Mouse (Mus musculus): Measurements from ENCODE around the gene Aco1.

Gene Aco1

GRCm38 (mm10) chr4:40204374-40204773 lies 61.5 kb downstream of the Aco1 start:
- in situ Hi-C loops (cut with MboI; ENCODE audit: unreplicated experiment in 2 of 2) = no loop called here

DNA sequence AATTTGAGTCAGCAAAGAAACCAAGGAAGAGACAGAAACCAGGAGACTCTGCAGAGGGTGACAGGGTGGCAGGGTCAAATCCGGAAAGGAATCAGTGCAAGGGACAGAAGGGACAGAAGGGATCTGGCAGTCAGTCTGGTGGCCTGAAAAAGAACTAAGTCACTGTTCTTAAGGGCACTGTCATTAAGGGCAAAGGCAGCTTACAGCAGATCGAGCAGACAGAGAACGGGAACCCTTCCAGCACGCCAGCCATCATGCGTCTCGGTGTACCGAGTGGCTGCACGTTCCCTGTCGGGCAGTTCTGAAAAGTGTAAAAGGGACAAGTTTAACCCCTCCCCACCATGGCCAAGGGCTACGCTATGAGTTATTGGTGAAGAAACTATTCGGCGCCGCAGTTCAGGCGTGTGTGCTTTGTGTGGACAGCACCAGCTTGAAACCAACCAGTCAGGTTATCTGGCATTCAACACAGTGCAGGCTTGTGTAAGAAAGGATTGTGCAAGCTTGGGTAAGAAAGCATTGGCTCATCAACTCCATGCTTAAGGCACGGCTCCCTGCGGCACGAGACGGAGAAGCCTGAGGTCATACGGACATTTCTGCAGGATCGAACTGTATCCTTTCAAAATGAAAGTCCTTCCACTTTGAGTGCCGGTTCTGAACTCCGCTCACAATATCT lies 62.5 kb downstream of the Aco1 start:
- in situ Hi-C loops (cut with MboI; ENCODE audit: unreplicated experiment in 2 of 2) = no loop called here

DNA sequence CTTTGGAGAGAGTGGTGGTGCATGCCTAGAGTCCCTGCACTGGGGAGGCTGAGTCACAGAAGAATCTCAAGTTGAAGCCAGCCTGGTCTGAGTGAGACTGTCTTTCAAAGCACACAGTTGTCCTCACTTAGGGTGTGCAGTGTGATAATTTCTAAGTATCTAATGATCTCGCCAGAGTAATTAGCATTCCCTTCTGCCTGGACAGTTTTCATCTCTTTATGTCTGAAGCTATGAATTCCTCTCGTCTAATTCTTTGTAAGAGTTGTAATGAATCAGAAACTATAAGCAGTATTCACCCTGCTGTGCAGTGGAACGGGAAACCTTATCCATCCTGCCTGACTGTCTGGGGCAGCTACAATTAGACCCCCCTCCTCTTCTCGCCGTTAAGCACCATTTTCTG lies 64.8 kb downstream of the Aco1 start:
- in situ Hi-C loops (cut with MboI; ENCODE audit: unreplicated experiment in 2 of 2) = no loop called here

GRCm38 (mm10) chr4:40212177-40212576 lies 69.3 kb downstream of the Aco1 start:
- in situ Hi-C loops (cut with MboI; ENCODE audit: unreplicated experiment in 2 of 2) = no loop called here

- in situ Hi-C loops (cut with MboI; ENCODE audit: unreplicated experiment in 2 of 2) = no loop called here
Observed at GRCm38 (mm10) chr4:40217910-40218309, 75.0 kb downstream of the Aco1 start.

DNA sequence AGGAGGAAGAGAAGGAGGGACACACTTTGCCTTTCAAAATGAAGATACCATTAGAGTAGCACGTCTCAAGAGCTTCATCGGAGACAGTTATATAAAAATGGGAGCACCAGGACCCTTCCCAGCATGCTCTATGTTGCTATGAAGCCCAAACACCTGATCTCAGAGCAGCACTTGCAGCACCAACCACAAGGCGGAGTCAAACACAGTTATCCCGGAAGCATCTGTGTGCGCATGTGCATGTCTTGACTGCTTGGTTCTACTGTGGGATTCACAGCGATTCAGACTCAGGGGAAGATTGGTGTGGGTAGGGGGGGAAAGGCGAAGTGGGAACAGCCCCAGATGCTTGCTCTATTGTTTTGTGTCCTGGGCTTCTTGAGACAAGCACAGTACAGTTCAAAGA lies 75.5 kb downstream of the Aco1 start:
- in situ Hi-C loops (cut with MboI; ENCODE audit: unreplicated experiment in 2 of 2) = no loop called here

GRCm38 (mm10) chr4:40220437-40220836 lies 77.6 kb downstream of the Aco1 start:
- in situ Hi-C loops (cut with MboI; ENCODE audit: unreplicated experiment in 2 of 2) = loop anchor here in 1 of 2 experiments (10.0 kb wide), 1 partner anchor 64 kb away; no protein-coding TSS in a partner anchor

DNA sequence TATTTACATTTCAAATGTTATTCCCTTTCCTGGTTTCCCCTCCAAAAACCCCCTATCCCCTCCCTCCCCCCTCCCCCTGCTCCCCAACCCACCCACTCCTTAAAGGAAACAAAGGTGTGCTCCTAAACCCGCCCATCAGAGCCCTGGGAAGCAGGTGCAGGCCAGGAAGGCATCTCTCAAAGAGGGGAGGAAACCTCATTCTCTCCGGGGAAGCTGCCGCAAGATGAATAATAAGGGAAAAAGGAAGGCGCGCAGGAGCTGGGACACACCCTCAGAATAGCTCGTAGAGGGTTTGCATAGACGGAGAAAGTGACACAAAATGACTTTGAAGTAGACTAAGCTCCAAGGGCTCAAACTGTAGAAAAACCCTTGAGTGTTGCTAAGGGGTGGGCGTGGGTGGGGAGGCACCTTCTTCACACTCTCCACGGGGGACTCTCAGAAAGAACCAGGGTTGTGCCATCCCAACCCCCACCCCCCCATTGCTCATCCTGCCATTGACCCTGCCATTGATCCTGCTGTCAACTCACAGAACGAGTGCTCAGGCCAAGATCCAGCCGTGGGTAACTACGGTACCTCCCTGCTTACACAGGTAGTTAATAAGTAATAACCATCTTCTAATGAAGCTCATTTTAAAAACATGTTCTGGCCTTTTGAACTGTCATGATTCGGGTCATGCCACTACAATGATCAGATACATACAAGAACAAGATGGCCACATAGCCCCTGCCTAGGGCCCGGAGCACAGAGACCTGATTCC lies 78.3 kb downstream of the Aco1 start:
- in situ Hi-C loops (cut with MboI; ENCODE audit: unreplicated experiment in 2 of 2) = loop anchor here in 1 of 2 experiments (10.0 kb wide), 1 partner anchor 64 kb away; no protein-coding TSS in a partner anchor

- in situ Hi-C loops (cut with MboI; ENCODE audit: unreplicated experiment in 2 of 2) = loop anchor here in 1 of 2 experiments (10.0 kb wide), 1 partner anchor 63 kb away; no protein-coding TSS in a partner anchor
Observed at GRCm38 (mm10) chr4:40221876-40222585, 79.2 kb downstream of the Aco1 start.

GRCm38 (mm10) chr4:40226095-40226494 lies 83.2 kb downstream of the Aco1 start:
- in situ Hi-C loops (cut with MboI; ENCODE audit: unreplicated experiment in 2 of 2) = loop anchor here in 1 of 2 experiments (10.0 kb wide), 1 partner anchor 59 kb away; no protein-coding TSS in a partner anchor

DNA sequence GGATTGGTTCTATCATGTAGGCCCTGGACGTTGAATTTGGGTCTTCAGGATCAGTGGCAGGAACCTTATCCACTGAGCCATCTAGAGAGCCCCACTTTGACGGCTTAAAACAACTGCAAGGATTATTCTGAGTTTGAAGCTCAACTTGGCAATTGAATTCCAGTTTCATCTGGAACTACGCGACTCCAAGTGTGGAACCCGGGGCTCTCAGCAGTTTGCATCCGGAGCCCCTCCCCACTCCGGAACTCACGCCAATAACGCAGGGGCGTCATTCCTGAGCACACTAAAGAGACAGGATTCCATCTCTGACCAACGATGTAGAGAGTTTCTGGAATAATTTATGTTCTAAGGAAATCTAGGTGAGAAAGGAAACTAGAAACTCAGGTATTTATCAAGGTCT lies 84.2 kb downstream of the Aco1 start:
- in situ Hi-C loops (cut with MboI; ENCODE audit: unreplicated experiment in 2 of 2) = loop anchor here in 1 of 2 experiments (10.0 kb wide), 1 partner anchor 58 kb away; no protein-coding TSS in a partner anchor

DNA sequence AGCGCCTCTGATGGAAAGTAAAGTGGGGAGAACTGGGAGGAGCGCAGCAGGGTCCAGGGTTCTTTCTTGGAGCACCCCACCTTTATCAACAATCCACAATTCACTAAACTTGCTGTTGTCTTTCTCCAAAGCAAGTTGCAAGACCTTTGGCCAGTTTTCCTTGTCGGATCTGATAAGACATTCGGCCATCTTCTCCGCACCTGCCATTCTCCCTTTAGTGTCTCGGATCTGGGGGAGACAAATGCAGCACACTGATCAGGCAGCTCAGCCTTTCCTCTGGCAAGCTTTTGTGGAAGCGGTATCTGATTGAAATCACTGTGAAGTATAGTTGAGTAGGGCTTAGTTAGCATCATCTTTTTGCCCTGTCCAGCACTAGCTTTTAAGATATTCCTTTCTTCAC lies 85.0 kb downstream of the Aco1 start:
- in situ Hi-C loops (cut with MboI; ENCODE audit: unreplicated experiment in 2 of 2) = loop anchor here in 1 of 2 experiments (10.0 kb wide), 1 partner anchor 57 kb away; no protein-coding TSS in a partner anchor

- in situ Hi-C loops (cut with MboI; ENCODE audit: unreplicated experiment in 2 of 2) = loop anchor here in 1 of 2 experiments (10.0 kb wide), 1 partner anchor 55 kb away; no protein-coding TSS in a partner anchor
Observed at GRCm38 (mm10) chr4:40229723-40230122, 86.8 kb downstream of the Aco1 start.

DNA sequence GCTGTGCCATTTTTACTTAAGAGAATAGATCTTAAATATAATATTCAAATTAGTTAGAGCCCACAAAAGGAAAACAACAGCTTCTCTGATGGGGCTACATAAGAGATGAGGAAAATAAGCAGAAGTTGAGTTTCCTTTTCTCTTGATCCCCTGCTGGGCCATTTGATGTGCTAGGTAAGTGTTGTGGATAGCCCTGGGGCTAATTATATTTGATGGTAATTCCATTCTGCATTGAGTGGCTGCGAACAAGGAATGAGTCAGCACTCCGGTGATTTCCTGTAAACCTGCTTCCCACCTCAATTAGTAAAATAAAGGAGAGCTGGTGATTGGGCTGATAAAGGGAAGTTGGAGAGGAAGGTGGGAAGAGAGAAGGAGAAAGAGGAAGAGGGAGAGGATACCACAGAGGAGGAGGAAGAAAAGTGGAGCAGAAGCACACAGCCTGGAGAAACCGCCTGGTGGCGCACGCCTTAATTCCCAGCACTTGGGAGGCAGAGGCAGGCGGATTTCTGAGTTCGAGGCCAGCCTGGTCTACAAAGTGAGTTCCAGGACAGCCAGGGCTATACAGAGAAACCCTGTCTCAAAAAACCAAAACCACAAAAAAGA lies 90.3 kb downstream of the Aco1 start:
- in situ Hi-C loops (cut with MboI; ENCODE audit: unreplicated experiment in 2 of 2) = no loop called here

DNA sequence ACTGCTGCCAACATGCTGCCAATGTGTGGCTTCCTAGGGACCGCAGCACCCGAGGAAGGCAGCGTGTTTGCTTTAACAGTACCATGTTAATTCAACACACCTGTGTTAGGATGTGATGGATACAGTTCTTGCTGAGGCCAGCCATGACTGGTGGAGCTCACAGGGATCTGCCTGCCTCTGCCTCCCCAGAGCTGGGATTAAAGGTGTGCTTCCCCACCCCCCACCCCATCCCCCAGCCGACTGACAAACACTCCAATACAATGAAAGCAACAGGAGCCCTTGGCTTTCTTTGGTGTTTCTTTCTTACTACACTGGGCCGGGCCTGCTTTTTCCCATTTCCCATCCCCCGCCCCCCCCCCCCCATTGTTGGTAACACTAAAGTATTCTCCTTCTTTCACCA lies 91.4 kb downstream of the Aco1 start:
- in situ Hi-C loops (cut with MboI; ENCODE audit: unreplicated experiment in 2 of 2) = no loop called here

DNA sequence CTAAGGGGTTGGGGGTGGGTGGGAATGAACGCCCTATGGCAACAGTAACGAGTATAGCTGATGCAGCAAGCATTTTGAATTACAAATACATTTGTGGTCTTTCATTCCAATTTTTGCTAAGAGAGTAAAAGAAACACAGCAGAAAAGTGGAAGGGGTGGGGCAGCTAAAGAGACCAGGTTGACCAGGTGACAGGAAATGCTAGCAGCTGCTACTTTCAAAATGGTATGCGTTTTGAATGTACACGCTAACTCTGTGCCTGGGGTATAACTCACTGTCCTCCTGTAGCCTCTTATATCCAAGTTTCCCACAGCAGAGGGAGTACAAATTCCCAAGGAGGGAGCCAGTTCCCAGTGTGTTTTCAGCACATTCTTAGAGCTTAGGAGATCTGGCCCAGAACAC lies 93.9 kb downstream of the Aco1 start:
- in situ Hi-C loops (cut with MboI; ENCODE audit: unreplicated experiment in 2 of 2) = no loop called here

DNA sequence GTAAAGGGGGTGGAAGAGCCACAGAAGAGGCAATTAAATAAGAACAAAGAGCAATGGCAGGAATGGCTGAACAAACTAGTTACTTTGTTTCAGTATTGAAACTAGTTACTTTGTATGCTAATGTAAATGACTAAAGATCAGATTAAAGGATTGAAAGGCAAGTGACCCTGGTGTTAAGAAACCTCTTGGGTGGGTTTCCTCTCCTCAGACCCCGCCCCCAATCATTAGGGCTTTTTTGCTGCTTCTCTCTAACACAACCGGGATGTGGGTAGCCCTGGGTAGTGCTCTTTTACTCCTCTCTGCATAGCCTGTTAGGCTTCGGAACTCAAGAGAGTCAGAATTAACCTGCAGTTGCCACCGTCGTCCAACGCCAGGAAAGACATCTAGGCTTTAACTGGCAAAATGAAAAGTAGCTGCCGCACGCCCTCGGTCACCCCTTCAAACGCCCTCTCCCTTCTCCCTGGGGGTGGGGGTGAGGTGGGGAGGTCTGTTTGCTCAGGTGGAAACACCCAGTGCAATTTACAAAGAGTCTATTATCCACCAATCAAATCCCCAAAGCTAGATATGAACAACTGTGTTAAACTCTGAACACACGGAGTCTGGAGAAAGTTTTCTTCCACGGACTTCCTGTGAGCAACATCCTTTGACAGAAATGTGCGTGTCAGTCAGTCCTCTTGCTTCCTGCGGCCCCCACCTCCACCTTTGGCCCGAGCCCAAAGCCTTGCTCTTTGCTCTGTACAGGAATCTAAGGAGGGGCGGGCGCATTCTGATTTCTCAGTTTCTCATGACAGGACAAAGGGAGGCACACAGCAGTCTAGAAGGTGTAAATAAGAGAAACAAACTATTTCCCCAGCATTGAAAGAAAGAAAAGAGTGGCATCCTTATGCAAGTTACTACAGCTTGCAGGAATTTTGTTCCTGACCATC lies 95.9 kb downstream of the Aco1 start:
- in situ Hi-C loops (cut with MboI; ENCODE audit: unreplicated experiment in 2 of 2) = no loop called here

- in situ Hi-C loops (cut with MboI; ENCODE audit: unreplicated experiment in 2 of 2) = loop anchor here (5.0 kb wide), 1 partner anchor 38 kb away; the partner anchor contains the start of gene Ndufb6 (in 2 of the 2)
Observed at GRCm38 (mm10) chr4:40239409-40240271, 96.8 kb downstream of the Aco1 start, which contains the start of gene Ddx58. Gene Ddx58 (minus strand): TSS chr4:40239828.
